Mouse (Mus musculus): Measurements from ENCODE around the gene Rnf128.

Rnf128 gene

GRCm38 (mm10) chrX:139622071-139622470, 59.0 kb downstream of the Rnf128 start:
- DNase-seq (ENCODE audit: low read depth, low spot score), result no peak

GRCm38 (mm10) chrX:139634758-139635157, 71.6 kb downstream of the Rnf128 start:
- no peak for DNase-seq (ENCODE audit: low read depth, low spot score)

GRCm38 (mm10) chrX:139639744-139640143, 76.6 kb downstream of the Rnf128 start:
- DNase-seq (ENCODE audit: low read depth, low spot score), result no peak

- DNase-seq (ENCODE audit: low read depth, low spot score), result no peak
Measured at GRCm38 (mm10) chrX:139640418-139640817, 77.3 kb downstream of the Rnf128 start.

- DNase-seq (ENCODE audit: low read depth, low spot score), result no peak
Measured at GRCm38 (mm10) chrX:139652226-139652625, 89.1 kb downstream of the Rnf128 start.

- no peak for DNase-seq (ENCODE audit: low read depth, low spot score)
Measured at GRCm38 (mm10) chrX:139653292-139653691, 90.2 kb downstream of the Rnf128 start.

- DNase-seq (ENCODE audit: low read depth, low spot score), result no peak
Measured at GRCm38 (mm10) chrX:139654350-139655063, 91.4 kb downstream of the Rnf128 start.

- no peak for DNase-seq (ENCODE audit: low read depth, low spot score)
Measured at GRCm38 (mm10) chrX:139662111-139662510, 99.0 kb downstream of the Rnf128 start.

GRCm38 (mm10) chrX:139665829-139666228, 102.7 kb downstream of the Rnf128 start:
- DNase-seq (ENCODE audit: low read depth, low spot score), result no peak

GRCm38 (mm10) chrX:139684410-139684774, 121.3 kb downstream of the Rnf128 start:
- DNase-seq (ENCODE audit: low read depth, low spot score), result no peak

GRCm38 (mm10) chrX:139684775-139685695, 121.9 kb downstream of the Rnf128 start, which contains the start of gene Tbc1d8b:
Gene Tbc1d8b (plus strand): TSS chrX:139684996.
- peak; percentile 76 for DNase-seq (ENCODE audit: low read depth, low spot score)

- no peak for DNase-seq (ENCODE audit: low read depth, low spot score)
Measured at GRCm38 (mm10) chrX:139714381-139714780, 151.3 kb downstream of the Rnf128 start, which contains the start of gene Gm15013. Gene Gm15013 (minus strand): TSS chrX:139714481.

- DNase-seq (ENCODE audit: low read depth, low spot score), result no peak
Measured at GRCm38 (mm10) chrX:139722350-139722749, 159.2 kb downstream of the Rnf128 start.
